Mouse (Mus musculus) lung, embryonic 14.5 days (tissue): ENCODE data around the gene Fam209. TPM values are rescaled to one million over a fixed set of nuclear protein-coding genes. Genes with fewer than 3 reads are reported as not detected.
A peak's percentile ranks its signal among the peaks of the same experiment; 100 is the strongest.

Experiments
- ATAC-seq: fragments of 200-750 bp; cut with Nextera tagmentation; 2 replicates; pipeline ENCODE4 v1.8.0; 2017; ENCODE audit warnings: mild to moderate bottlenecking, moderate TSS enrichment, moderate library complexity; ENCODE audit not compliant: insufficient read depth
- DNase-seq: peaks from one replicate; pipeline ENCODE4 v3.0.0-alpha.2; 2015
- H3K27ac ChIP-seq: fragments of 300-500 bp; sonication (generic); 2 replicates; pipeline ENCODE4 v1.5.1; 2014; ENCODE audit warnings: low read depth, mild to moderate bottlenecking, moderate library complexity
- H3K27me3 ChIP-seq: fragments of 300-500 bp; sonication (generic); 2 replicates; pipeline ENCODE4 v1.6.1; 2014; ENCODE audit warnings: low read length, control low read depth; ENCODE audit not compliant: insufficient read depth
- H3K36me3 ChIP-seq: fragments of 300-500 bp; sonication (generic); 2 replicates; pipeline ENCODE4 v1.6.1; 2014; ENCODE audit warnings: control low read depth; ENCODE audit not compliant: insufficient read depth
- H3K4me1 ChIP-seq: fragments of 300-500 bp; sonication (generic); 2 replicates; pipeline ENCODE4 v1.6.1; 2014; ENCODE audit warnings: antibody characterized with exemption, control low read depth; ENCODE audit not compliant: insufficient read depth
- H3K4me2 ChIP-seq: fragments of 300-500 bp; sonication (generic); 2 replicates; pipeline ENCODE4 v1.6.1; 2014; ENCODE audit warnings: mild to moderate bottlenecking
- H3K4me3 ChIP-seq: fragments of 300-500 bp; sonication (generic); 2 replicates; pipeline ENCODE4 v1.5.1; 2014; ENCODE audit warnings: low read depth, low read length
- H3K9ac ChIP-seq: fragments of 300-500 bp; sonication (generic); 2 replicates; pipeline ENCODE4 v1.6.1; 2014
- H3K9me3 ChIP-seq: fragments of 300-500 bp; sonication (generic); 2 replicates; pipeline ENCODE4 v1.6.1; 2016; ENCODE audit warnings: low read depth, low read length, control low read depth
- CTCF ChIP-seq: IDR thresholded peaks from 2 replicates; pipeline ENCODE4 v1.5.1; 2016; ENCODE audit warnings: antibody characterized with exemption, low read depth
- WGBS: fragments of 180-500 bp; shearing (Covaris S2); extraction: QIAGEN DNeasy Blood & Tissue Kit; methylation state at CpG from one replicate; pipeline ENCODE4 v1.1.7; 2014; 5-methylcytosine and 5-hydroxymethylcytosine counted together
- polyA plus RNA-seq: library from polyadenylated mRNA; unstranded; fragments of >200 nt; fragmentation: Nextera tagmentation; extraction: Ambion mirVana; gene quantifications from 2 replicates; pipeline ENCODE4 v1.2.1, GENCODE M21; 2014

Fam209 gene
- polyA plus RNA-seq, 1 experiment from 2014 or later: 0.28 TPM

DNA sequence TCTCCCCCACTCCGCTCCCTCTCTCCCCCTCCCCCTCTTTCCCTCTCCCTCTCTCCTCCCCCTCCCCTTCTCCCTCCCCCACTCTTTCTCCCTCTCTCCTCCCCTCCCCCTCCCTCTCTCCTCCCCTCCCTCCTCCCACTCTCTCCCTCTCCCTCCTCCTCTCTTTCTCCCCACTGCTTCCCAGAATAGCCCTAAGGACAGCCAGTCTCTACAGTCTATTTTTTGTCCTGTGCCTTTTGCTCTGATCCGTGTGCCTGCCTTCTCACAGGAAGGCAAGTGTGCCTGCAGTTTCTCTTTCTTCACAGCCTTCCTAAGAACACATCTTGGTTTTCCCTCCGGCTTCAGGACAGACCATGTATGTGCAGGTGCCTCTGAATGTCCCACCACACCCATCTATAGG lies 5.0 kb downstream of the Fam209 start:
- H3K4me2 ChIP-seq: no peak overlapping the region
- H3K27ac ChIP-seq: no peak overlapping the region
- TF ChIP-seq CTCF: no peak
- no peak for ATAC-seq
- 24% methylated on average over 3 of the region's 3 CpGs for WGBS
- no peaks in the 10 kb centered on the region; the same call in 1 of the 2 replicates for H3K4me1 ChIP-seq
- no peak for DNase-seq
- no peaks in the 10 kb centered on the region for H3K9me3 ChIP-seq
- no peak overlapping the region for H3K4me3 ChIP-seq
- H3K27me3 ChIP-seq: no peaks in the 10 kb centered on the region
- H3K9ac ChIP-seq: no peak overlapping the region
- no peaks in the 10 kb centered on the region for H3K36me3 ChIP-seq

DNA sequence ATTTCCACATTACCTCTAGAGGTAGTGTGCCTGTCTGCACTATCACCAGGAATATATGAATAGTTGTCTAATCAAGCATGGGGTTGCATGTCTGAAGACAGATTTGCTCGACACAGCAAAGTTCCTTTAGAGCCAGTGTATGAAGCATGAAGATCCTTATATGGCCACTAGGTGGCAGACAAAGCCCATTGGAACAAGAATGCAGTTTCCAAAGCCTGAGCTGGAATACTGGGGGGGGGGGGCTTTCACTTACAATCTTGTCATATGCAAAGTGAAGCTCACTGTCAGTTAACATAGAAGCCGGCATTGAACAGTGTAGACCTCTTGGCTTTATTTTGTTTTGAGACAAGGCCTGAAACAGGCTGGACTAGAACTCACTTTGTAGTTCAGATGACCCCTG lies 5.5 kb downstream of the Fam209 start:
- Histone ChIP-seq H3K4me3 (no peak overlapping the region), H3K9ac (no peak overlapping the region), H3K36me3 (no peaks in the 10 kb centered on the region), H3K9me3 (no peaks in the 10 kb centered on the region), H3K4me1 (no peaks in the 10 kb centered on the region; the same call in 1 of the 2 replicates), H3K4me2 (no peak overlapping the region), H3K27ac (no peak overlapping the region), H3K27me3 (no peaks in the 10 kb centered on the region)
- DNase-seq: peak; percentile 85
- TF ChIP-seq CTCF: peak; percentile 85
- WGBS: 1% methylated on average over 2 of the region's 2 CpGs
- ATAC-seq: peak; percentile 36; the same call in 1 of the 2 replicates

DNA sequence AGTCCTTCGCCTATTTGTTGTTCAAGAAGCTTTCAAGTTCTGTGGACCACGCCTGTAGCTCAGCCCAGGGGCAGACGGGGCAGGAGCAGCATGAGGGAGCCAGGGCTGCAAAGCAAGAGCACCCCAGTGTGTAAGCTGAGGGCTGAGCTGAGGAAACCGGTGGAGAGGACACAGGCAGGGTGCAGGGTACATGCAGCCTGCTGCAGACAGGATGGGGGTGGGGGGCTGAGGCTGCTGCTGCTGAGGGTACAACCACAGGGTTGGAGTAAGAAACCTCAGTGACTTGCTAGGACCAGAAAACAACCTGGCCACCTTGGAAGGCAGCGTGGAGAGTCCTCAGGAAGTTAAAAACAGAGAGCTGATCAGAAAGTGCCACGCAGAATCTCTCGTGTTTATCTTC lies 8.0 kb downstream of the Fam209 start:
- Histone ChIP-seq H3K9ac (no peak overlapping the region), H3K4me3 (no peak overlapping the region), H3K4me1 (no peaks in the 10 kb centered on the region; the same call in 1 of the 2 replicates), H3K27me3 (no peaks in the 10 kb centered on the region), H3K9me3 (no peaks in the 10 kb centered on the region), H3K36me3 (no peaks in the 10 kb centered on the region), H3K4me2 (no peak overlapping the region), H3K27ac (no peak overlapping the region)
- no peak for TF ChIP-seq CTCF
- DNase-seq: no peak
- ATAC-seq: no peak
- WGBS: 51% methylated on average over 7 of the region's 7 CpGs

DNA sequence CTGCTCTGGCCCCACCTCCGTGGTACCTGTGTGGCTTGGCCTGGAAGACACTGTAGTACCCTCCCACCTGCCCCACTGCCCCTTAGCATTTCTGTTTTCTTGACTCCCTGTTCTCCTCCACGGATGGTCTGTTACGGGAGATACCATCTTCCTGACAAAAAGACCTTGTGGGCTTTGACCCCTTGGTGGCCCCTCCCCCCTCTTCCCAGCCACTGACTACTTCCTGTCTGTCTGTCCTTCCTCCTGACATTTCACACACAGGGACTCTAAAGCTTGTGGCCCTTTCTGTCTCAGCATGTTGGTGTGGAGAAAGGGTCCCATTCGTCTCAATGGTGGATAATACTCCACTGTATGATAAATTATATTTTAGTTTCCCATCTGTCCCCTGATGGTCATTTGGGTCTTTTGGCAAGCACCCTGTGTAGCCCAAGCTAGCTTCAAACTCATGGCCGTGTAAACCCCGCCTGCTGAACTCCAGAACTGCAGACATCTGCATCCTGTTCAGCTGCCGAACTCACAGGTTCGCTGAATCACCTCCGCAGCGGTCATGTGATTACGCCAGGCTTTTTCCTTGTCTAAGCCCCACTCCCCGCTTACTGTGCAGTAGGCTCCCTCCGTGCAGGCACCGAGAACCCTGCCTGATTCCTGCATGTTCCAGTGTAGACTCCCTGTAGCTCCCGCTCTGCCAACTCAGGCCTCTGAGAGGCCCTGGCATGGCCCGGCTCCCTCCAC lies 9.5 kb downstream of the Fam209 start:
- WGBS: 77% methylated on average over 16 of the region's 16 CpGs
- ATAC-seq (no peak), DNase-seq (no peak)
- no peak for TF ChIP-seq CTCF
- Histone ChIP-seq H3K9ac (no peak overlapping the region), H3K4me1 (no peaks in the 10 kb centered on the region; the same call in 1 of the 2 replicates), H3K9me3 (no peaks in the 10 kb centered on the region), H3K4me2 (no peak overlapping the region), H3K36me3 (no peaks in the 10 kb centered on the region), H3K4me3 (no peak overlapping the region), H3K27me3 (no peaks in the 10 kb centered on the region), H3K27ac (no peak overlapping the region)

DNA sequence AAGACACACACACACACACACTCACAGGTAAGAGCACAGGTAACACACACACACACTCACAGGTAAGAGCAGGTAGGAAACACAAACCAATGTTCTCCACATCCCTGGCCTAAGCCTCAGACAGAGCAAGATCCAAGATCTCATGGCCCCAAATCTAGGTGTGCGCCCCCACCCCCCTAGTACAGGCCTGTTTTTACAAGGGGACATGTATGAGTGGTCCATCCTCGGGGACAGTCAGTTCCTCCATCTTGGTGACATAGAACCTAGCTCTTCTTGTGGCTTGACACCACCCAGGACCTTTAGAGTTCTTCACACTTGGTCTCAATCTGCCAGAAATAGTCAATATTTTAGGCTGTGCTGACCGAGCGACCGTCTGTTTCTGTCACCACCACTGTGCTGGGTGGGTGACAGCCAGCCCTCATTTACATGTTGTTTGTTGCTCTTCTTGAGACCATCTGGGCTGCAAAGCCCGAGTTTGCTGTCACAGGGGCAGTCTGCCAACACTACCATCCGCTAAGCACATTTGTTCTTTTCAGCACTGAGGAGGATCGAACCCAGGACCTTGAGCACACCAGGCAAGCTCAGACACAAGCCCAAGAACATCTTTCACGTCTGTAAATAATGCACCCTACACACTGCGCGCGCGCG lies 11.6 kb downstream of the Fam209 start:
- DNase-seq: no peak
- no peak overlapping the region for H3K4me3 ChIP-seq
- no peak overlapping the region for H3K27ac ChIP-seq
- TF ChIP-seq CTCF: no peak
- no peak overlapping the region for H3K9ac ChIP-seq
- no peaks in the 10 kb centered on the region for H3K27me3 ChIP-seq
- no peak for ATAC-seq
- no peaks in the 10 kb centered on the region for H3K9me3 ChIP-seq
- no peak overlapping the region for H3K4me2 ChIP-seq
- no peaks in the 10 kb centered on the region for H3K4me1 ChIP-seq
- H3K36me3 ChIP-seq: no peaks in the 10 kb centered on the region
- 78% methylated on average over 14 of the region's 14 CpGs for WGBS

DNA sequence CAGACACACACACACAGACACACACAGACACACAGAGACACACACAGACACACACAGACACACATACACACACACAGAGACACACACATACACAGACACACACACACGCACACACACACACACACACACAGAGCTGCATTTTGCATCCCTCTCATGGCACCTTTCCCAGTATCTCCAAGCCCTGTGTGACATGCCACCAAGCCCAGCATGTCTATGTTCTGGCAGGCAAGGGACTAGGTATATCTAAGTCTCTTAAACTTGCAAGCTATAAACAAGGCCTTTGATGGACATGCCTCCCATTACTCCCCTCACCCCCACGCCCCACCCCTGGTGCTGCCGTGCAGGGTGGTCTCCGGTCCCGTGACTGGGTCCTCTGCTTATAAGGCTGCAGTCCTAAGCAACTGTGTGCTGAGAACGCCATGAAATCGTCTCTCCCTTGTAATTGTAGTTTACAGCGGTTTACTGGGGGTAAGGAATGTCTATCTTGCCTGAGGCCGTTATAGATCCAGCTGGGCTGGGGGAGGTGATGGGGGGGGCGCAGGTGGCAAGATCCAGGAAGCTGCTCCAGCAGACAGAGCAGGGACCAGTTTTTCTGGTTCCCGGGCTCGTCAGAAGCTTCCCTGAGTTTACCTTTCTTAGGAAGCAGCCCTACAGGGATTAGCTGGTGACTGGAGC lies 12.5 kb downstream of the Fam209 start:
- TF ChIP-seq CTCF: no peak
- peak; percentile 16; the same call in 1 of the 2 replicates for ATAC-seq
- DNase-seq: peak; percentile 54
- 31% methylated on average over 12 of the region's 12 CpGs for WGBS
- no peaks in the 10 kb centered on the region for H3K4me1 ChIP-seq
- H3K4me3 ChIP-seq: no peak overlapping the region
- no peaks in the 10 kb centered on the region for H3K9me3 ChIP-seq
- H3K27ac ChIP-seq: no peak overlapping the region
- no peak overlapping the region for H3K9ac ChIP-seq
- H3K36me3 ChIP-seq: no peaks in the 10 kb centered on the region
- H3K27me3 ChIP-seq: no peaks in the 10 kb centered on the region
- no peak overlapping the region for H3K4me2 ChIP-seq

DNA sequence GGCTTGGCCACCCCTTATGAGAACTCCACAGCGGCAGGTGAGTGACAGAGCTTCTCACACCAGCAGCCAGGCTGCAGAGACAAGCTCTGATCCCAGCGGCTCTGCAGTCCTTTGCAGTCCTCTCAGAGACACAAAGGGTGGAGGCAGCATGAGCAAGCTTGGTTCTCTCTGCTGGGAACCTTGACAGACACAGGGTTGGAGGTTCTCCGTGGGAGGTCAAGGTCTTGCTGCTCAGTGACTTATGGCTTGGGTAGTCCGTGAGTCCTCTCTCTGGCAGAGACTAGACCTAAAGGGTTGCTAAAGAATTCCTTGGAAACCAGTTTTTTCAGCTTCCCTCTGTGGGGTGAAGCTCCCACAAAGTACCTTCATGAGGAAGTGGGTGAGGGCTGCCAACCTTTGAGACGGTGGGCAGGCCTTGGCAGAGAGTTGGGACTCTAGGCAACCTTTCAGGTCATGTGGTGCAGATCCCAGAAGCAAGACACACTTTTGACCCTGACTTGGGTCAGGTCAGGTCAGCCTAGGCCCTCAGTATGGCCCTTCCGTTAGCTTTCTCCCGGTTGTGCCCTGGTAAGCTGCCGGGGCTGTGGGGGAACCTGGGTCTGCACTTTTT lies 24.5 kb downstream of the Fam209 start:
- H3K9ac ChIP-seq: no peak overlapping the region
- no peak overlapping the region for H3K27ac ChIP-seq
- ATAC-seq (no peak), DNase-seq (no peak)
- no peak for TF ChIP-seq CTCF
- H3K4me1 ChIP-seq: no peaks in the 10 kb centered on the region
- H3K4me3 ChIP-seq: no peak overlapping the region
- no peaks in the 10 kb centered on the region for H3K9me3 ChIP-seq
- no peaks in the 10 kb centered on the region for H3K27me3 ChIP-seq
- 62% methylated on average over 8 of the region's 8 CpGs for WGBS
- H3K4me2 ChIP-seq: no peak overlapping the region
- H3K36me3 ChIP-seq: no peaks in the 10 kb centered on the region
